Mouse (Mus musculus): ENCODE data around the gene Olfr1336. TPM values are rescaled to one million over a fixed set of nuclear protein-coding genes. Genes with fewer than 3 reads are reported as not detected.

Olfr1336 gene
- total RNA-seq (2021) (not detected), polyA plus RNA-seq (2012; rRNA removed) (not detected in 2 replicates)
- long read RNA-seq, result 0 reads

- DNase-seq, result no peak
- Histone ChIP-seq H3K27ac (no peak within 1 kb of the TSS), H3K4me1 (ENCODE audit: control insufficient read depth, insufficient read depth, low read length) (no peaks in the 10 kb centered on the region), H3K4me3 (no peak within 1 kb of the TSS), H3K36me3 (ENCODE audit: control insufficient read depth, insufficient read depth, low read length) (no peaks in the 10 kb centered on the region), H3K27me3 (ENCODE audit: control insufficient read depth, insufficient read depth, low read length) (no peaks in the 10 kb centered on the region), H3K9ac (ENCODE audit: low read depth, low read length) (no peak within 1 kb of the TSS), H3K79me2 (replicated peaks; ENCODE audit: control insufficient read depth, insufficient read depth, low read length) (no peaks in the 10 kb centered on the region)
- TF ChIP-seq CTCF (IDR thresholded peaks at IDR 0.05) (no peak), EP300 (IDR thresholded peaks at IDR 0.05; ENCODE audit: insufficient read depth, low read depth, low read length) (no peak), POLR2A (IDR thresholded peaks at IDR 0.05; ENCODE audit: insufficient read depth, low read depth, low read length) (no peak)
- intact Hi-C loops (cut with DNase I), result no loop called here
These were observed at the start of gene Olfr1336 for GRCm38 (mm10) chr7:6455868-6456267. Olfr1336 (plus strand) TSS chr7:6456168.

DNA sequence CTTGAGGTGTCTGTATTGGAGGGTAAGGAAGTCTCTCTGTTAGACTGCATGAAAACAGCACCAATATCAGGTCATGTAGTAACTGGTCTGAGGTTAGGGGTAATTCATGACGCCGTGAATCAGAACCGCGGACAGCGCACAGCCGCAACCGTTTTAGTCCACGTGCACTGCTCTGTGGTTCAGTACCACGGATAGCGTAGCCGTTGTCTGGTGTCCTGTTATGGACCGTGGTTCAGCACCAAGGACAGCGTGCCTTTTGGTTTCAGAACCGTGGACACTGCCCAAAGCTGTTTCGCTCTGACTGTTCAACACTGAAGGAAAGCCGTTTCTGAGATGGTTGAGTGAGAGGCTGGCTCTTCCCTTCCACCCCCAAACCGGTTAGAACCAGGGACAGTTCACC lies 45.9 kb upstream of the Olfr1336 start, which contains the start of gene Gm20715:
Gene Gm20715 (plus strand): TSS at position 235 of the 400 bp plus-strand sequence.
- TF ChIP-seq CTCF (IDR thresholded peaks at IDR 0.05), result no peak
- TF ChIP-seq POLR2A (IDR thresholded peaks at IDR 0.05; ENCODE audit: insufficient read depth, low read depth, low read length), result no peak
- peak; percentile 99 for TF ChIP-seq EP300 (IDR thresholded peaks at IDR 0.05; ENCODE audit: insufficient read depth, low read depth, low read length)
- H3K4me1 ChIP-seq (ENCODE audit: control insufficient read depth, insufficient read depth, low read length), result no peaks in the 10 kb centered on the region
- no peak within 1 kb of the TSS for H3K4me3 ChIP-seq
- H3K27me3 ChIP-seq (ENCODE audit: control insufficient read depth, insufficient read depth, low read length), result no peaks in the 10 kb centered on the region
- DNase-seq, result peak; percentile 89 to 91
- no peaks in the 10 kb centered on the region; the same call in 1 of the 2 replicates for H3K79me2 ChIP-seq (replicated peaks; ENCODE audit: control insufficient read depth, insufficient read depth, low read length)
- 1% methylated on average over 17 of the region's 17 CpGs for WGBS
- H3K27ac ChIP-seq, result no peak within 1 kb of the TSS
- no peaks in the 10 kb centered on the region for H3K36me3 ChIP-seq (ENCODE audit: control insufficient read depth, insufficient read depth, low read length)
- no peak within 1 kb of the TSS for H3K9ac ChIP-seq (ENCODE audit: low read depth, low read length)
- intact Hi-C loops (cut with DNase I), result loop anchor here (5.0 kb wide), 1 partner anchor 48 kb away; the partner anchor contains the start of gene Zfp78

DNA sequence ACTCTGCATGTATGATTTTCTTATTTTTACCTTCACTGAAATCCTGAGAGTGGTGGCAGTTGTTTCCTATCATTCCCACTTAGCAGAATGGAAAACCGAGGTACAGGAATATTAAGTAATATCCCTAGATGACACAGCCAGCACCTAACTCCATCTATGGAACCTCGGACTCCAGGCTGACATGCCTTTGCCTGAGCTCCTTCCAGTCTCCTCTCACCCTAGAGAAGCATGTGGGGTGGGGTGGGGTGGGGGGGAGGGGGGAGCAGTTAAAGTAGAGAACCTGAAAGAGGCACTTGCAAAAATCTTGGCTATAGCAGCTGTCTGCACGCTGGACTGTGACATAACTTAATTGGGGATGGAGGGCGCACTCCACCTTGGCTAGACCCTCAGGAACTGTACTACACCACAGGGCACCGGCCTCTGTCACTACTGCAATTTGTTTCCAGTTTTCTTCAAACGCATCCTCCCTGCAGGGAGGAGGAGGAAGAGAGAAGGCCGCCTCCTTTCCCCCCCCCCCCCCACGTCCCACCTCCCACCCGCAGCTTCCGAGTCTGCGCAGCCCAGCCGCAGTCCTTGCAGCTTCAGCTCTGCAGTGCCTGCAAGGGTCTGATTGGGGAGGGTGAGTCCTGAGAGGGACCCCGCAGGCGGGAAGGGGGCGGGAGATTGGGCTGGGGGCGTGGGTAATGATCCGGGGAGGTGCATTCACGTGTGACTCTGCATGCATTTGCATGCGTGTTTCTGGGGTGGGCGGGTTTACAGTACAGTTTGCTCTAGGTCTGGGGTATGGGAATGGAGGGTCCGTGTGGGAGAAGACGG lies 41.1 kb upstream of the Olfr1336 start:
- intact Hi-C loops (cut with DNase I), result loop anchor here (5.0 kb wide), 1 partner anchor 53 kb away; the partner anchor contains the start of gene Zfp78
- Histone ChIP-seq H3K9ac (ENCODE audit: low read depth, low read length) (no peak overlapping the region), H3K36me3 (ENCODE audit: control insufficient read depth, insufficient read depth, low read length) (no peaks in the 10 kb centered on the region), H3K27me3 (ENCODE audit: control insufficient read depth, insufficient read depth, low read length) (no peaks in the 10 kb centered on the region), H3K4me1 (ENCODE audit: control insufficient read depth, insufficient read depth, low read length) (no peaks in the 10 kb centered on the region), H3K79me2 (replicated peaks; ENCODE audit: control insufficient read depth, insufficient read depth, low read length) (no peaks in the 10 kb centered on the region), H3K4me3 (no peak overlapping the region), H3K27ac (no peak overlapping the region)
- no peak for DNase-seq
- no peak for TF ChIP-seq EP300 (IDR thresholded peaks at IDR 0.05; ENCODE audit: insufficient read depth, low read depth, low read length)
- TF ChIP-seq CTCF (IDR thresholded peaks at IDR 0.05), result no peak
- no peak for TF ChIP-seq POLR2A (IDR thresholded peaks at IDR 0.05; ENCODE audit: insufficient read depth, low read depth, low read length)
- WGBS, result 5% methylated on average over 22 of the region's 22 CpGs

DNA sequence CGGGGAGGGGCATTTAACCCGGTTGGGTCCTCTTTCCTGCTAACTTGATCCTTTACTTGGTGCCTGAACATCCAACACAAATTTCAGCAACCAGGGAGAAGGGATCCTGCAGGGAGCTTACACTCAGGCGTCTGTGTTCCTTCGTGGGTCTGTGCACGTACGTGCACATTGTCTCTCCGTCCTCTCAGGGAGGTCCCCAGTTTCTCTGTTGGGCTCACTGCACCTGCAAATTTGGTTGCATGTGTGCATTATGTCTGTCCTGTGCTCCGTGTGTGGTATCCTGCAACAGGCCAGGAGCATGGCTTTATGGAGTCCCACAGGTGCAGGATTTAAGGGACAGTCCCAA lies 40.6 kb upstream of the Olfr1336 start:
- intact Hi-C loops (cut with DNase I), result no loop called here
- Histone ChIP-seq H3K36me3 (ENCODE audit: control insufficient read depth, insufficient read depth, low read length) (no peaks in the 10 kb centered on the region), H3K27ac (no peak overlapping the region), H3K27me3 (ENCODE audit: control insufficient read depth, insufficient read depth, low read length) (no peaks in the 10 kb centered on the region), H3K4me1 (ENCODE audit: control insufficient read depth, insufficient read depth, low read length) (no peaks in the 10 kb centered on the region), H3K4me3 (no peak overlapping the region), H3K9ac (ENCODE audit: low read depth, low read length) (no peak overlapping the region), H3K79me2 (replicated peaks; ENCODE audit: control insufficient read depth, insufficient read depth, low read length) (no peaks in the 10 kb centered on the region)
- 13% methylated on average over 8 of the region's 8 CpGs for WGBS
- no peak for TF ChIP-seq EP300 (IDR thresholded peaks at IDR 0.05; ENCODE audit: insufficient read depth, low read depth, low read length)
- TF ChIP-seq CTCF (IDR thresholded peaks at IDR 0.05), result no peak
- TF ChIP-seq POLR2A (IDR thresholded peaks at IDR 0.05; ENCODE audit: insufficient read depth, low read depth, low read length), result no peak
- DNase-seq, result no peak

GRCm38 (mm10) chr7:6419894-6420293 lies 36.1 kb upstream of the Olfr1336 start:
- intact Hi-C loops (cut with DNase I), result no loop called here
- TF ChIP-seq EP300 (IDR thresholded peaks at IDR 0.05; ENCODE audit: insufficient read depth, low read depth, low read length) (no peak), POLR2A (IDR thresholded peaks at IDR 0.05; ENCODE audit: insufficient read depth, low read depth, low read length) (no peak), CTCF (IDR thresholded peaks at IDR 0.05) (no peak)
- H3K79me2 ChIP-seq (replicated peaks; ENCODE audit: control insufficient read depth, insufficient read depth, low read length), result no peaks in the 10 kb centered on the region
- no peak overlapping the region for H3K9ac ChIP-seq (ENCODE audit: low read depth, low read length)
- 69% methylated on average over 6 of the region's 6 CpGs for WGBS
- DNase-seq, result no peak
- H3K27ac ChIP-seq, result no peak overlapping the region
- no peaks in the 10 kb centered on the region for H3K36me3 ChIP-seq (ENCODE audit: control insufficient read depth, insufficient read depth, low read length)
- H3K27me3 ChIP-seq (ENCODE audit: control insufficient read depth, insufficient read depth, low read length), result no peaks in the 10 kb centered on the region
- no peaks in the 10 kb centered on the region for H3K4me1 ChIP-seq (ENCODE audit: control insufficient read depth, insufficient read depth, low read length)
- no peak overlapping the region for H3K4me3 ChIP-seq

GRCm38 (mm10) chr7:6429381-6429780 lies 26.6 kb upstream of the Olfr1336 start:
- H3K36me3 ChIP-seq (ENCODE audit: control insufficient read depth, insufficient read depth, low read length), result no peaks in the 10 kb centered on the region
- intact Hi-C loops (cut with DNase I), result no loop called here
- 80% methylated on average over 3 of the region's 3 CpGs for WGBS
- H3K27ac ChIP-seq, result no peak overlapping the region
- TF ChIP-seq EP300 (IDR thresholded peaks at IDR 0.05; ENCODE audit: insufficient read depth, low read depth, low read length), result no peak
- no peak for TF ChIP-seq POLR2A (IDR thresholded peaks at IDR 0.05; ENCODE audit: insufficient read depth, low read depth, low read length)
- TF ChIP-seq CTCF (IDR thresholded peaks at IDR 0.05), result peak; percentile 11; the same call in 1 of the 2 replicates
- H3K79me2 ChIP-seq (replicated peaks; ENCODE audit: control insufficient read depth, insufficient read depth, low read length), result no peaks in the 10 kb centered on the region
- DNase-seq, result no peak
- no peak overlapping the region for H3K9ac ChIP-seq (ENCODE audit: low read depth, low read length)
- H3K4me1 ChIP-seq (ENCODE audit: control insufficient read depth, insufficient read depth, low read length), result no peaks in the 10 kb centered on the region
- H3K4me3 ChIP-seq, result no peak overlapping the region
- no peaks in the 10 kb centered on the region for H3K27me3 ChIP-seq (ENCODE audit: control insufficient read depth, insufficient read depth, low read length)
